Mouse (Mus musculus): ENCODE measurements around the gene Chd4.

- TF ChIP-seq MYOD1 (IDR thresholded peaks at IDR 0.05; ENCODE audit: control insufficient read depth in 1 of 3, insufficient read length in 2 of 3, low read depth in 2 of 3) (no peak), MYOG (IDR thresholded peaks at IDR 0.05; ENCODE audit: control insufficient read depth in 1 of 3, insufficient read depth in 1 of 3, insufficient read length in 2 of 3, low read depth in 2 of 3) (no peak), USF1 (IDR thresholded peaks at IDR 0.05; ENCODE audit: low read depth) (no peak), CEBPB (IDR thresholded peaks at IDR 0.05; ENCODE audit: insufficient read depth, poor library complexity, severe bottlenecking) (no peak), POLR2AphosphoS2 (IDR thresholded peaks at IDR 0.05; ENCODE audit: insufficient read length, low read depth) (no peak), POLR2A (IDR thresholded peaks at IDR 0.05; ENCODE audit: insufficient read length, low read depth) (peak; percentile 6)
Observed at GRCm38 (mm10) chr6:125159773-125160557, 64.2 kb downstream of the Chd4 start.
